Mouse (Mus musculus) CH12.LX (cell line): ENCODE data around the gene Cd59b. TPM values are rescaled to one million over a fixed set of nuclear protein-coding genes. Genes with fewer than 3 reads are reported as not detected.

Source experiments
- DNase-seq: peaks from one replicate; pipeline ENCODE4 v3.0.0-alpha.2; 2013; ENCODE audit errors: extremely low read depth
- H3K27ac ChIP-seq: 2 replicates; pipeline ENCODE4 v1.5.1; 2012; ENCODE audit warnings: low read depth, mild to moderate bottlenecking, control low read depth, moderate library complexity; ENCODE audit not compliant: insufficient read depth
- H3K27me3 ChIP-seq: replicated peaks from 2 replicates; pipeline ENCODE3; 2012; ENCODE audit warnings: inconsistent platforms
- H3K36me3 ChIP-seq, 2 experiments: replicated peaks in 1 of 2; 2 replicates each; pipeline versions ENCODE3 to v1.6.1; 2012; ENCODE audit warnings: inconsistent platforms in 1 of 2, low read length in 1 of 2, mild to moderate bottlenecking in 1 of 2, mixed read lengths in 1 of 2, moderate library complexity in 1 of 2; ENCODE audit not compliant: control insufficient read depth in 1 of 2, insufficient read depth in 1 of 2
- H3K4me1 ChIP-seq, 2 experiments: 2 replicates each; pipeline ENCODE4 v1.6.1; 2012; ENCODE audit warnings: inconsistent platforms in 1 of 2, moderate library complexity in 1 of 2; ENCODE audit not compliant: insufficient read depth in 2 of 2, control insufficient read depth in 1 of 2
- H3K4me2 ChIP-seq: 2 replicates; pipeline ENCODE4 v1.6.1; 2012; ENCODE audit warnings: low read depth, mild to moderate bottlenecking, control low read depth; ENCODE audit not compliant: poor library complexity, insufficient read depth, severe bottlenecking
- H3K4me3 ChIP-seq, 3 experiments: fragments of 150-350 bp in 1 of 3; sonication (generic) in 1 of 3; replicated peaks in 1 of 3; 2 replicates each; pipeline versions ENCODE3 to v1.5.1; 2011 to 2012; ENCODE audit warnings: low read depth in 2 of 3, low read length in 2 of 3, mild to moderate bottlenecking in 2 of 3, moderate library complexity in 2 of 3, control low read depth in 1 of 3, improper control_type of control experiment in 1 of 3, inconsistent platforms in 1 of 3, mixed read lengths in 1 of 3; ENCODE audit not compliant: poor library complexity in 1 of 3
- H3K79me2 ChIP-seq: replicated peaks from 2 replicates; pipeline ENCODE4 v1.6.1; 2012; ENCODE audit warnings: mild to moderate bottlenecking, moderate library complexity; ENCODE audit not compliant: control insufficient read depth, poor library complexity, insufficient read depth, severe bottlenecking; ENCODE audit errors: extremely low read depth
- H3K9ac ChIP-seq: 2 replicates; pipeline ENCODE4 v1.6.1; 2012; ENCODE audit warnings: low read depth, mild to moderate bottlenecking, control low read depth, moderate library complexity; ENCODE audit not compliant: insufficient read depth
- H3K9me3 ChIP-seq: replicated peaks from 2 replicates; pipeline ENCODE3; 2012; ENCODE audit warnings: low read length, inconsistent platforms, mixed read lengths
- BHLHE40 ChIP-seq: IDR thresholded peaks from 2 replicates; pipeline ENCODE4 v1.6.1; 2011; ENCODE audit warnings: mild to moderate bottlenecking, low read depth, low read length, improper control_type of control experiment
- CHD1 ChIP-seq: IDR thresholded peaks from 2 replicates; pipeline ENCODE4 v1.6.1; 2012; ENCODE audit warnings: low read depth, low read length, improper control_type of control experiment, inconsistent platforms
- EP300 ChIP-seq: IDR thresholded peaks from 2 replicates; pipeline ENCODE4 v1.6.1; 2011; ENCODE audit warnings: low read length, improper control_type of control experiment
- ETS1 ChIP-seq: conservative IDR thresholded peaks from 2 replicates; pipeline ENCODE4 v1.6.1; 2012; ENCODE audit warnings: low read depth, mild to moderate bottlenecking, inconsistent platforms, low read length, improper control_type of control experiment, moderate library complexity
- HCFC1 ChIP-seq: IDR thresholded peaks from 2 replicates; pipeline ENCODE4 v1.6.1; 2012; ENCODE audit warnings: low read depth, mild to moderate bottlenecking, inconsistent platforms, low read length, improper control_type of control experiment
- JUN ChIP-seq: IDR thresholded peaks from 2 replicates; pipeline ENCODE4 v1.6.1; 2011; ENCODE audit warnings: low read depth, mild to moderate bottlenecking, low read length, improper control_type of control experiment, moderate library complexity; ENCODE audit not compliant: insufficient read depth
- KAT2A ChIP-seq: IDR thresholded peaks from 2 replicates; pipeline ENCODE4 v1.6.1; 2012; ENCODE audit warnings: low read length, improper control_type of control experiment, inconsistent platforms; ENCODE audit not compliant: insufficient replicate concordance
- MAZ ChIP-seq: IDR thresholded peaks from 2 replicates; pipeline ENCODE4 v1.6.1; 2012; ENCODE audit warnings: low read depth, mild to moderate bottlenecking, inconsistent platforms, low read length, improper control_type of control experiment, moderate library complexity
- MEF2A ChIP-seq: IDR thresholded peaks from 2 replicates; pipeline ENCODE4 v1.6.1; 2014; ENCODE audit warnings: low read depth, mild to moderate bottlenecking, inconsistent platforms, low read length, improper control_type of control experiment, borderline replicate concordance
- MXI1 ChIP-seq: IDR thresholded peaks from 2 replicates; pipeline ENCODE4 v1.6.1; 2011; ENCODE audit warnings: mild to moderate bottlenecking, low read depth, low read length, improper control_type of control experiment
- NRF1 ChIP-seq: IDR thresholded peaks from 2 replicates; pipeline ENCODE4 v1.6.1; 2014; ENCODE audit warnings: low read depth, mild to moderate bottlenecking, inconsistent platforms, low read length, improper control_type of control experiment, moderate library complexity
- POLR2A ChIP-seq: IDR thresholded peaks from 2 replicates; pipeline ENCODE4 v1.6.1; 2011; ENCODE audit warnings: low read depth, mild to moderate bottlenecking, improper control_type of control experiment, low read length
- POLR2AphosphoS2 ChIP-seq: IDR thresholded peaks from 2 replicates; pipeline ENCODE4 v1.6.1; 2011; ENCODE audit warnings: low read depth, low read length, improper control_type of control experiment
- RAD21 ChIP-seq: IDR thresholded peaks from 2 replicates; pipeline ENCODE4 v1.6.1; 2011; ENCODE audit warnings: low read depth, mild to moderate bottlenecking, low read length, improper control_type of control experiment, moderate library complexity
- RCOR1 ChIP-seq: conservative IDR thresholded peaks from 2 replicates; pipeline ENCODE4 v1.6.1; 2012; ENCODE audit warnings: low read depth, mild to moderate bottlenecking, inconsistent platforms, low read length, improper control_type of control experiment
- TCF12 ChIP-seq: IDR thresholded peaks from 2 replicates; pipeline ENCODE4 v1.6.1; 2014; ENCODE audit warnings: low read depth, mild to moderate bottlenecking, inconsistent platforms, low read length, improper control_type of control experiment
- UBTF ChIP-seq: IDR thresholded peaks from 2 replicates; pipeline ENCODE4 v1.6.1; 2012; ENCODE audit warnings: low read depth, mild to moderate bottlenecking, inconsistent platforms, low read length, improper control_type of control experiment, moderate library complexity
- USF1 ChIP-seq: IDR thresholded peaks from 2 replicates; pipeline ENCODE4 v1.6.1; 2014; ENCODE audit warnings: low read depth, mild to moderate bottlenecking, inconsistent platforms, low read length, improper control_type of control experiment
- USF2 ChIP-seq: conservative IDR thresholded peaks from 2 replicates; pipeline ENCODE4 v1.6.1; 2011; ENCODE audit warnings: low read depth, low read length, improper control_type of control experiment
- ZC3H11A ChIP-seq: IDR thresholded peaks from 2 replicates; pipeline ENCODE4 v1.6.1; 2012; ENCODE audit warnings: low read depth, mild to moderate bottlenecking, inconsistent platforms, low read length, improper control_type of control experiment
- ZMIZ1 ChIP-seq: IDR thresholded peaks from 2 replicates; pipeline ENCODE4 v1.6.1; 2012; ENCODE audit warnings: low read depth, mild to moderate bottlenecking, inconsistent platforms, low read length, improper control_type of control experiment
- ZNF384 ChIP-seq: IDR thresholded peaks from 2 replicates; pipeline ENCODE4 v1.6.1; 2012; ENCODE audit warnings: low read depth, low read length, improper control_type of control experiment, inconsistent platforms
- dilution Hi-C: fragments of 300-500 bp; cut with MboI; formaldehyde crosslinking; loops from 2 replicates; pipeline ENCODE4 v1.14.3; 2020; ENCODE audit warnings: low sequenced_read_pairs; ENCODE audit not compliant: extremely low pct_unique_long_range_greater_than_20kb, extremely low pct_ligation_motif_present
- in situ Hi-C: fragments of 300-500 bp; cut with MboI; formaldehyde crosslinking; loops from 3 replicates; pipeline ENCODE4 v1.14.3; 2019; ENCODE audit warnings: low sequenced_read_pairs, low pct_ligation_motif_present, low pct_unique_long_range_greater_than_20kb, mixed read lengths
- polyA plus RNA-seq: library from polyadenylated mRNA; unstranded; fragments of >175 nt; gene quantifications from 2 replicates; pipeline ENCODE4 v1.2.1, GENCODE M21; 2012; ENCODE audit warnings: low read depth; ENCODE audit not compliant: insufficient read length
- total RNA-seq, 2 experiments: library from RNA; depleted of rRNA; stranded (reverse); fragments of 300-350 nt in 1 of 2; fragments of >200 nt in 1 of 2; gene quantifications; 2 replicates each; pipeline ENCODE4 v1.2.3; 2012 to 2014

Cd59b gene
- total and polyA plus RNA-seq, 3 experiments = 0.25 to 2.1 (median 0.80) TPM

DNA sequence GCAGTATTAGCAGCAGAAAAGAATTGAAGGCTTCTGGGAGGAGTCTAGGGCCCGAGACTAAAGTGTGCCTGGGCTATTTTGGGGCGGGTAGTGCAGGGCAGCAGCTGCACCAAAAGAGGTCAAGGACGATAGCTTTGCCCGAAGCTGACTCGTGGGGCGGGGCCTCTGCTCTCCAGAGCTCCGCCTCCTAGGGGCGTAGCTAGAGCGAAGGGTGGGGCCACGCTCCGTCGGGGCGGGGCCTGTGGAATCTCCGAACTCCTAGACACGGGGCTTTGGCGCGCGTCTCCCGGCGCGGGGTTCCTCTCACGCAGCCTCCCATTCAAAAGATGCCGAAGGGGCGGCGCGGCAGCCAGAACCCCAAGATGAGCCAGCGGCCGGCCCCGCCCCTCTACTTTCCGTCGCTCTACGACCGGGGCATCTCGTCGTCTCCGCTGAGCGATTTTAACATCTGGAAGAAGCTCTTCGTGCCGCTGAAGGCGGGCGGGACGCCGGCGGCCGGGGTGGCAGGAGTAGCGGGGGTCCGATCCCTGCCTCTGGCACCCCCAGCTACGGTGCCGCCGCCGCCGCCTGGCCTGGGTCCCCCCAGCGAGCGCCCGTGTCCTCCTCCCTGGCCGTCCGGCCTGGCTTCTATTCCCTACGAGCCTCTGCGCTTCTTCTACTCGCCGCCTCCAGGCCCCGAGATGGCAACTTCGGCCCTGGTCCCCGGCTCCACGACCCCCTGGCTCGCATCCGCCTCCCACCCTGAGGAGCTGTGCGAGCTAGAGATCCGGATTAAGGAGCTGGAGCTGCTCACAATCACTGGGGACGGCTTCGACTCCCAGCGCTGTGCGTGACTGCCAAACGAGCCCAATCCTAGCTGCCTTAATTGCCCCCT is 53.1 kb downstream of the Cd59b start, which contains the start of gene A930018P22Rik:
Gene A930018P22Rik, plus strand, starts transcription at position 265 of the 874 bp plus-strand sequence.
- Histone ChIP-seq H3K4me1 (peaks cover 0 to 16% of the 10 kb centered on the region in 2 experiments; a peak in 2 of 4 replicates), H3K36me3 (no peaks in the 10 kb centered on the region), H3K79me2 (no peaks in the 10 kb centered on the region), H3K4me2 (peak within 1 kb of the TSS; percentile 82), H3K9ac (no peak within 1 kb of the TSS; the same call in 1 of the 2 replicates), H3K4me3 (peak within 1 kb of the TSS; percentile 35 to 60 (median 57)), H3K9me3 (peaks cover 4% of the 10 kb centered on the region), H3K27me3 (peaks cover 47% of the 10 kb centered on the region), H3K27ac (no peak within 1 kb of the TSS)
- peak; percentile 75 for DNase-seq
- dilution Hi-C loops = no loop called here
- TF ChIP-seq CHD1 (no peak), HCFC1 (no peak), MEF2A (peak; percentile 82; the same call in 1 of the 2 replicates), USF1 (no peak), EP300 (no peak), BHLHE40 (peak; percentile 78), RAD21 (no peak), MAZ (peak; percentile 60; the same call in 1 of the 2 replicates)
- in situ Hi-C loops = loop anchor here (10.0 kb wide), 1 partner anchor 272 kb away; no protein-coding TSS in a partner anchor

GRCm38 (mm10) chr2:104123540-104123939 is 53.9 kb downstream of the Cd59b start:
- H3K27ac ChIP-seq = no peak overlapping the region
- in situ Hi-C loops = loop anchor here (10.0 kb wide), 1 partner anchor 271 kb away; no protein-coding TSS in a partner anchor
- H3K4me3 ChIP-seq = no peak overlapping the region
- peak overlapping the region; percentile 82; the same call in 1 of the 2 replicates for H3K4me2 ChIP-seq
- H3K36me3 ChIP-seq = no peaks in the 10 kb centered on the region
- H3K79me2 ChIP-seq = no peaks in the 10 kb centered on the region
- no peak overlapping the region for H3K9ac ChIP-seq
- H3K9me3 ChIP-seq = peaks cover 4% of the 10 kb centered on the region
- dilution Hi-C loops = no loop called here
- peaks cover 50% of the 10 kb centered on the region for H3K27me3 ChIP-seq
- TF ChIP-seq POLR2AphosphoS2 (no peak), CHD1 (no peak), BHLHE40 (no peak), NRF1 (no peak), ETS1 (no peak), USF2 (no peak), UBTF (no peak), MXI1 (no peak), ZMIZ1 (no peak), ZNF384 (no peak), ZC3H11A (no peak), TCF12 (no peak), MEF2A (no peak), JUN (no peak), RCOR1 (no peak), POLR2A (no peak), KAT2A (no peak)
- DNase-seq = no peak
- peaks cover 0 to 16% of the 10 kb centered on the region in 2 experiments; a peak in 2 of 4 replicates for H3K4me1 ChIP-seq
